Mouse (Mus musculus): ENCODE measurements around the gene Rnf144a.
"Not testable (repeated sequence)": the region's sequence is repeated elsewhere in the genome, so short reads cannot be mapped to it uniquely, and the experiment has no call there.

Rnf144a gene

GRCm38 (mm10) chr12:26316261-26316660 lies 98.8 kb downstream of the Rnf144a start:
- DNase-seq (ENCODE audit: low spot score), result no peak

DNA sequence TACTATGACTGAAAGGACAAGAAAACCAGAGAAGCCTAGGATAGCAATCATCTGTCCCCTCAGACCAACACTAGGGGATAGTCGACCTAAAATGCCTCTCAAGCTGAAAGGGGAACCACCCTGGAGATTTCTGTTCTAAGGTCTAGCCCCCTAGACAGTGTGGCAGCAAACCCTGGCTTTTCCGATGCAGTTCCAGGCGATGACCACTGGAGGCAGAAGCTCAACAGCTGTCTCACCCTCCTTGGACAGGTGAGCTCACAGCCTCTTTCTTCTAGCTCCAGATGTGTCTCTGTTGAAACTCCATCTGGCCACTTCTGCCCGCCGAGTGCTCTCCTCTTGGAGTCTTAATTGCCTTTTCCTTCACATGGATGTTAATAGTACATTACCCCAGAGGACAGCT lies 100.1 kb downstream of the Rnf144a start:
- DNase-seq (ENCODE audit: low spot score), result no peak

DNA sequence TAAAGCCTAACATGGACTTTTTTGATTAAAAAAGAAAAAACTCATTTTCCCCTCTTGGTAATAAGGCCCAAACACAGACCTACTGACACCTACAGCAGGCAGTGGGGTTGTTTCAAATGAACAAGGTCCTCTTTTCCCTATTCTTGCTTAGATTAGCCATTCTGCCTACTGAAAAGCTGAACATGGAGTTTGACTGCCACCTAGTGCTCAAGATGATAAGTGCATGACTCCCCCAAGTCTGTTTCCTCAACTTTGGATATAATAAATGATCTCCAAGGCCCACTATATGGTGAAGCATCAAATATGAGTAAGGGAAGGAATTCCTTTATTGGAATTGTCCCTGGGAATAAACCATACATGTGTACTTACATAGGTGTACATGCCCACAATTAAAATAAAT lies 103.5 kb downstream of the Rnf144a start:
- DNase-seq (ENCODE audit: low spot score), result no peak

GRCm38 (mm10) chr12:26310247-26310646 lies 104.8 kb downstream of the Rnf144a start:
- DNase-seq (ENCODE audit: low spot score), result no peak

- no peak for DNase-seq (ENCODE audit: low spot score)
These were observed 112.2 kb downstream of the Rnf144a start for GRCm38 (mm10) chr12:26302886-26303285.

DNA sequence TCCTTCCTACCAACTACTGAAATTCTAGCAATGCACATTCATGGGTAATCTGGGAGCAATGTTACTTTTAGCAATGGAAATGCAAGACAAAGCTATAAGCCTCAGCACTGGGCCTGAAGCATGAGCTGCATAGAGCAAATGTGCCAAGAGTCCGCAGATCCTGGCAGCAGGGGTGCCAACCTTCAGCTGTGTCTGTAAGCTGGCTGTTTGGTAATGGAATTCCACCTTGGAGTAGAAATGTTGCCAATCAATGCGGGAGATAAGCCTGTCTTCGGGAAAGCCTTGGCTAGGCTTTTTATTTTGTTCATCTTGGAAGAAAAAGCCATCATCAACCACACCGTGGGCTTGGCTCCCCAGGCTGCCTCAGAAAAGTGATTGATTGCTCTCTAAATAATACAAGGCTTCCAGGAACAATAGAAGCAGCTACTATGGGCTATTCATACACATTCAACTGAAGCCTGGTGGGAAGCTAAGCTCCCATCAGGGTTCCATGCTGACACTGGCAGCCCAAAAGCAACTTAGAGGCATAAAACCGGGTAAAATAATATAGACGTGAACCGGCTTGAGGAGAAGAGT lies 115.5 kb downstream of the Rnf144a start:
- no peak for DNase-seq (ENCODE audit: low spot score)

DNA sequence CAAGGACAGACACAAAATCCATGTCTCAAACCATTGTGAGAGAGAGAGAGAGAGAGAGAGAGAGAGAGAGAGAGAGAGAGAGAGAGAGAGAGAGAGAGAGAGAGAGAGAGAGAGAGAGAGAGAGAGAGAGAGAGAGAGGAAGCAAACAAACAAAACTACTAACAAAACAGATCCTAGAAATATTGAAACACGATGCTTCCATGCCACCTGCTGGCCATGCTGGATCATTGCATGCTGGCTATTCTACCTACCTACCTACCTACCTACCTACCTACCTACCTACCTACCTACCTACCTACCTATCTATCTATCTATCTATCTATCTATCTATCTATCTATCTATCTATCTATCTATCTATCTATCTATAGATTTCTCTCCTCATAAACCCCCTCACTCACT lies 119.1 kb downstream of the Rnf144a start:
- DNase-seq (ENCODE audit: low spot score), result not testable (repeated sequence)

DNA sequence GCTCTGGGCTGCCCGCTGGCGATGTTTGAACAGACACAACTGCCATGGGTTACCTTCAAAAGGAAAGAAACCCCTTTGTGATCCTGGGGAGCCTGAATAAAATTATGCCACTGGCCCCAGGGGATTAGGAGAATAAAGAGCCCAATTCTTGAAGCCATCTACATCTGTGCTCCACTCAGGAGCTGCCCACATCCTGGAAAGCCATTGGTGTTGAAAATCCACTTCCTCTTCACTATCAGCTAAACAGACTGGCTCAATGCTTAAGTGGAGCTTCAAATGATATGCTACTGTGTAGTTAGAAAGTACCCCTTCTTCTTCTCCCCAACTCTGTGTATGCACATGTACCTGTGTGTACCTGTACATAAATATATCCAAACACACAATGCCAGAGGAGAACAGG lies 125.9 kb downstream of the Rnf144a start:
- DNase-seq (ENCODE audit: low spot score), result no peak

DNA sequence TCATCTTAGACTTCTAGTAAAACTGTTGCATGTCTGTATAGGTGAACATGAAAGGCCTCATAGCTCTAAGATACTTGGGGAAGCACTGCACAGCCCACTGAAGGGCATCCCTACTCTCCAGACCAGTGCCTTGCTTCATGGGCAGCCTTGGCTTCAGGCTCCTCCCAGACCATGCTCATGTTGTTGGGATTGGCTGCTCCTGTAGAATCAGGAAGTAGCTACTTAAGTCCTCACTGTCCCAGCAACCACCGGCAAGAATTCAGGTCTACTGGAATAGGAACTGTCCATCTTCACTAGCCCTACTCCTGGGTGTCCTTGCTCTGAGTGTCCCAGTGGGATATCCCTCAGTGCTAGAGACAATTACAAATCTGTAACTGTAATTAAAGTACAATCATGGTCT lies 126.7 kb downstream of the Rnf144a start:
- DNase-seq (ENCODE audit: low spot score), result no peak

GRCm38 (mm10) chr12:26285939-26286338 lies 129.1 kb downstream of the Rnf144a start:
- DNase-seq (ENCODE audit: low spot score), result no peak

- no peak for DNase-seq (ENCODE audit: low spot score)
These were observed 129.6 kb downstream of the Rnf144a start for GRCm38 (mm10) chr12:26285460-26285859.

DNA sequence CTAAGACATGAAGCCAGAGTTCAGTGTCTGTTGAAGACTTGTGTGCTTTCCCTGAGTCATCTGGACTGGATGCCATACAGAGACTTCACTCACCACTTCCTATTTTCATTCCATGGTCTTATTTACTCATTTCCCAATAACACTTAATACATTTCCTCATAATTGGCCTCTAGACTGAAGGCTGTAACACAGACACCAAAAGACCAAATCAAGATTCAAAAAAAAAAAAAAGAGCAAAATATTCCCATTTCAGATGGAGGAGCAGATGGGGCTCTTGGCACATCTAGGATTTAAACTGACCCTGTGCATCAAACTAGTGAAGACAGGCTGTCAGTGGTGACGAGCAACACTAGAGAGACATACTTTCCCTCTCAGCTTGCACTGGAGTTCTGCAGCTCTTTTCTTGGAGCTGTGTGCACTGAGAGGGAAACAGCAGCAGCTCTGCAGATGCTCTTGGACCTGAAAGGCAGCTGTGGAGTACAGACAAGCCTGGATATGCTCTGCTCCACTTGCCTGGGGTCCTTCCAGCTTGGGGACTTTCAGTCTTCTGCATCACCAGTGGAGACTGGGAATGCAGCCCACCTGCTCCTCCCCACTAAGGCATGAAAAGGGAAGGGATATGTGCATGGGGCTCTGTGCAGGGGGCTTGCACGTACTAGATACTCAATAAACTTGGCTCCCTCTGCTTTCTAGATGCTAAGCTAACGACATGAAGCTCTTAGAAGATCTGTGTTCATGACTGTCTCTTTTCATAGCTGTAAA lies 134.2 kb downstream of the Rnf144a start:
- no peak for DNase-seq (ENCODE audit: low spot score)

- no peak for DNase-seq (ENCODE audit: low spot score)
These were observed 137.9 kb downstream of the Rnf144a start for GRCm38 (mm10) chr12:26277002-26277669.

GRCm38 (mm10) chr12:26276556-26276955 lies 138.5 kb downstream of the Rnf144a start:
- no peak for DNase-seq (ENCODE audit: low spot score)
